Mouse (Mus musculus): ENCODE results near the gene Daam1.

The Daam1 gene

GRCm38 (mm10) chr12:71891729-71892355 lies 61.0 kb downstream of the Daam1 start:
- no peak for DNase-seq (ENCODE audit: extremely low read depth, insufficient read length, low spot score)

- DNase-seq (ENCODE audit: extremely low read depth, insufficient read length, low spot score): no peak
Measured at GRCm38 (mm10) chr12:71892996-71893605, 62.2 kb downstream of the Daam1 start.

GRCm38 (mm10) chr12:71898231-71898630 lies 67.4 kb downstream of the Daam1 start:
- no peak for DNase-seq (ENCODE audit: extremely low read depth, insufficient read length, low spot score)

GRCm38 (mm10) chr12:71898666-71899520 lies 68.0 kb downstream of the Daam1 start:
- DNase-seq (ENCODE audit: extremely low read depth, insufficient read length, low spot score): peak; percentile 49

GRCm38 (mm10) chr12:71899566-71899965 lies 68.7 kb downstream of the Daam1 start:
- DNase-seq (ENCODE audit: extremely low read depth, insufficient read length, low spot score): no peak

- DNase-seq (ENCODE audit: extremely low read depth, insufficient read length, low spot score): no peak
Measured at GRCm38 (mm10) chr12:71901211-71901610, 70.3 kb downstream of the Daam1 start.

GRCm38 (mm10) chr12:71901859-71902258 lies 71.0 kb downstream of the Daam1 start:
- no peak for DNase-seq (ENCODE audit: extremely low read depth, insufficient read length, low spot score)

- DNase-seq (ENCODE audit: extremely low read depth, insufficient read length, low spot score): no peak
Measured at GRCm38 (mm10) chr12:71902317-71902716, 71.4 kb downstream of the Daam1 start.

- DNase-seq (ENCODE audit: extremely low read depth, insufficient read length, low spot score): no peak
Measured at GRCm38 (mm10) chr12:71903218-71903617, 72.3 kb downstream of the Daam1 start.

GRCm38 (mm10) chr12:71904310-71904709 lies 73.4 kb downstream of the Daam1 start:
- no peak for DNase-seq (ENCODE audit: extremely low read depth, insufficient read length, low spot score)

- DNase-seq (ENCODE audit: extremely low read depth, insufficient read length, low spot score): no peak
Measured at GRCm38 (mm10) chr12:71904926-71905325, 74.0 kb downstream of the Daam1 start.

GRCm38 (mm10) chr12:71905640-71906320 lies 74.9 kb downstream of the Daam1 start:
- no peak for DNase-seq (ENCODE audit: extremely low read depth, insufficient read length, low spot score)

GRCm38 (mm10) chr12:71906582-71907267 lies 75.8 kb downstream of the Daam1 start:
- DNase-seq (ENCODE audit: extremely low read depth, insufficient read length, low spot score): no peak

GRCm38 (mm10) chr12:71908984-71909383 lies 78.1 kb downstream of the Daam1 start:
- DNase-seq (ENCODE audit: extremely low read depth, insufficient read length, low spot score): no peak

GRCm38 (mm10) chr12:71910246-71910645 lies 79.4 kb downstream of the Daam1 start:
- no peak for DNase-seq (ENCODE audit: extremely low read depth, insufficient read length, low spot score)

- no peak for DNase-seq (ENCODE audit: extremely low read depth, insufficient read length, low spot score)
Measured at GRCm38 (mm10) chr12:71912262-71912661, 81.4 kb downstream of the Daam1 start.

GRCm38 (mm10) chr12:71919156-71919555 lies 88.3 kb downstream of the Daam1 start:
- DNase-seq (ENCODE audit: extremely low read depth, insufficient read length, low spot score): no peak

GRCm38 (mm10) chr12:71919962-71920361 lies 89.1 kb downstream of the Daam1 start:
- no peak for DNase-seq (ENCODE audit: extremely low read depth, insufficient read length, low spot score)

- DNase-seq (ENCODE audit: extremely low read depth, insufficient read length, low spot score): no peak
Measured at GRCm38 (mm10) chr12:71922827-71923381, 92.0 kb downstream of the Daam1 start.

GRCm38 (mm10) chr12:71924978-71925529 lies 94.2 kb downstream of the Daam1 start:
- DNase-seq (ENCODE audit: extremely low read depth, insufficient read length, low spot score): no peak

Measured in 3134 (cell line).